Mouse (Mus musculus): ENCODE data around the gene Dexi. TPM values are rescaled to one million over a fixed set of nuclear protein-coding genes. Genes with fewer than 3 reads are reported as not detected.

Dexi gene
- polyA plus RNA-seq, 1 experiment from 2014 or later, result 3.5 TPM

GRCm38 (mm10) chr16:10567153-10567552 is 24.3 kb upstream of the Dexi start:
- Histone ChIP-seq H3K4me3 (replicated peaks) (no peak overlapping the region), H3K36me3 (peaks cover 9% of the 10 kb centered on the region), H3K4me2 (no peak overlapping the region), H3K4me1 (replicated peaks) (no peaks in the 10 kb centered on the region), H3K27ac (no peak overlapping the region), H3K27me3 (no peaks in the 10 kb centered on the region), H3K9me3 (replicated peaks) (no peaks in the 10 kb centered on the region), H3K9ac (no peak overlapping the region)
- 77% methylated on average over 4 of the region's 4 CpGs for WGBS (ENCODE audit: insufficient replicate concordance)
- ATAC-seq (ENCODE audit: low read depth) (no peak), DNase-seq (no peak)

- H3K36me3 ChIP-seq, result peaks cover 10% of the 10 kb centered on the region; the same call in 1 of the 2 replicates
- H3K27me3 ChIP-seq, result no peaks in the 10 kb centered on the region
- H3K9ac ChIP-seq, result no peak overlapping the region
- WGBS (ENCODE audit: insufficient replicate concordance), result 34% methylated on average over 4 of the region's 4 CpGs
- no peaks in the 10 kb centered on the region for H3K4me1 ChIP-seq (replicated peaks)
- no peaks in the 10 kb centered on the region for H3K9me3 ChIP-seq (replicated peaks)
- H3K27ac ChIP-seq, result no peak overlapping the region
- DNase-seq (peak; percentile 48), ATAC-seq (ENCODE audit: low read depth) (peak; percentile 48; the same call in 1 of the 2 replicates)
- H3K4me3 ChIP-seq (replicated peaks), result no peak overlapping the region
- no peak overlapping the region for H3K4me2 ChIP-seq
These were observed 22.5 kb upstream of the Dexi start for GRCm38 (mm10) chr16:10565278-10565885.

DNA sequence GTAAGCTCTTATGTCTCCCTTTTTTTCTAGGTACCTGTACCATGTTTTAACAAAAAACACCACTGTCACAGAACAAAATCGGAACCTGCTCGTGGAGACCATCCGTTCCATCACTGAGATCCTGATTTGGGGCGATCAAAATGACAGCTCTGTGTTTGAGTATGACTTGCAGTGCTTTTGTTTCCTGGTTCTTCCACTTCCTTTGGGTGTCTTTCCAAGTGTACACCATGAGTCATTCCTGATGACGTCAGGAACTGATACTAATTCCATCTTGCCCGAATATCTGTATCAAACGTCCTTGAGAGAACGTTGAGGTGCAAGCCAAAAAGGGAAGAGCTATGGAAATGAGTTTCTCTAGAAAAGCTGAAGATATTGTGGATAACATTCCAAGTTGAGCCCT is 17.1 kb upstream of the Dexi start:
- 79% methylated on average over 8 of the region's 8 CpGs for WGBS (ENCODE audit: insufficient replicate concordance)

GRCm38 (mm10) chr16:10553858-10554257 is 11.0 kb upstream of the Dexi start:
- Histone ChIP-seq H3K4me1 (replicated peaks) (no peaks in the 10 kb centered on the region), H3K4me3 (replicated peaks) (no peak overlapping the region), H3K36me3 (no peaks in the 10 kb centered on the region), H3K9ac (no peak overlapping the region), H3K4me2 (no peak overlapping the region), H3K27ac (no peak overlapping the region), H3K9me3 (replicated peaks) (no peaks in the 10 kb centered on the region), H3K27me3 (no peaks in the 10 kb centered on the region)
- no peak for DNase-seq
- WGBS (ENCODE audit: insufficient replicate concordance), result 34% methylated on average over 2 of the region's 2 CpGs
- no peak for ATAC-seq (ENCODE audit: low read depth)

More for the DNA sequence above, 17.1 kb upstream of the Dexi start:
- no peak overlapping the region for H3K9ac ChIP-seq
- ATAC-seq (ENCODE audit: low read depth) (no peak), DNase-seq (no peak)
- no peaks in the 10 kb centered on the region for H3K4me1 ChIP-seq (replicated peaks)
- no peak overlapping the region for H3K4me2 ChIP-seq
- no peak overlapping the region for H3K4me3 ChIP-seq (replicated peaks)
- no peaks in the 10 kb centered on the region for H3K27me3 ChIP-seq
- H3K9me3 ChIP-seq (replicated peaks), result no peaks in the 10 kb centered on the region
- peaks cover 10% of the 10 kb centered on the region; the same call in 1 of the 2 replicates for H3K36me3 ChIP-seq
- no peak overlapping the region for H3K27ac ChIP-seq

DNA sequence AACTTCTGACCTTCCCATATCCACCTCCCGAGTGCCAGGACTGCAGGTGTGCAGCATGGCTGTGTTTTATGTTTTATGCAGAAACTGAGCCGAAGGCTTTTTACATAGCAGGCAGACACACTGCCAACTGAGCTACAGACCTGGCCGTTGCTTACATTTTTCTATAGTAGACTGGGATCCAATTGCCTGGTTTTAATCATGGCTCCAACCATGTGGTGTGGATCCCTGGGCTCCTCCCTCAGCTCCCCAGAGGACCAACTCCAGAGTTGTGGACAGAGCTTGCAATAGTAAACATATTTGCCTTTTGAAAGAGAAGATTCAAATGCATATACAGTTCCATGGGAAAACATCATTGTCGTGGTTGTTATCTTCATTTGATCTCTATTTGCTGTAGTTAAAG is 8.7 kb upstream of the Dexi start:
- 66% methylated on average over 4 of the region's 4 CpGs for WGBS (ENCODE audit: insufficient replicate concordance)
- H3K9ac ChIP-seq, result no peak overlapping the region
- H3K27ac ChIP-seq, result no peak overlapping the region

DNA sequence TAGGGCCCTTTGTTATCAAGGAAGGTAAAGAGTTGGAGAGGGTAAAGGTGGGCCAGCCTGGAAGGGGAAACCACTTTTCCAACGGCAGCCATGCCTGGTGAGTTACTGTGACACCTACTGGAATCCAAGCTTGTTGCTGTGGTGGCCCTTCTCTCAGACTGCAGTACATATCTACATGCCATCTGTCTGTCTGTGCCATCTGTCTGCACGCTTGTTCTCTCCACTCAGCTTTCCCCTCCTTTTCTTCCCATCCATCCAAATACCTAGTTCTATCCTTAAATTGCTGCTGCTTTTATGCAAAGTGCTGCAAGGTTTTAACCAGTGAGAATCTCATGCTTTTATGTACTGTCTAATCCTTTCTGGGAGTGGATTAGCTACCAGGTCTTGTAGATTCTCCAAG is 6.7 kb upstream of the Dexi start:
- ATAC-seq (ENCODE audit: low read depth), result no peak
- Histone ChIP-seq H3K9me3 (replicated peaks) (no peaks in the 10 kb centered on the region), H3K4me3 (replicated peaks) (no peak overlapping the region), H3K27ac (no peak overlapping the region), H3K36me3 (no peaks in the 10 kb centered on the region), H3K4me2 (no peak overlapping the region), H3K9ac (no peak overlapping the region), H3K27me3 (no peaks in the 10 kb centered on the region), H3K4me1 (replicated peaks) (peaks cover 18% of the 10 kb centered on the region)
- no peak for DNase-seq
- WGBS (ENCODE audit: insufficient replicate concordance), result 69% methylated on average over 2 of the region's 2 CpGs

More for the DNA sequence above, 8.7 kb upstream of the Dexi start:
- Histone ChIP-seq H3K9me3 (replicated peaks) (no peaks in the 10 kb centered on the region), H3K36me3 (no peaks in the 10 kb centered on the region), H3K27me3 (no peaks in the 10 kb centered on the region), H3K4me3 (replicated peaks) (no peak overlapping the region), H3K4me1 (replicated peaks) (peaks cover 7% of the 10 kb centered on the region), H3K4me2 (no peak overlapping the region)
- ATAC-seq (ENCODE audit: low read depth), result no peak
- no peak for DNase-seq

DNA sequence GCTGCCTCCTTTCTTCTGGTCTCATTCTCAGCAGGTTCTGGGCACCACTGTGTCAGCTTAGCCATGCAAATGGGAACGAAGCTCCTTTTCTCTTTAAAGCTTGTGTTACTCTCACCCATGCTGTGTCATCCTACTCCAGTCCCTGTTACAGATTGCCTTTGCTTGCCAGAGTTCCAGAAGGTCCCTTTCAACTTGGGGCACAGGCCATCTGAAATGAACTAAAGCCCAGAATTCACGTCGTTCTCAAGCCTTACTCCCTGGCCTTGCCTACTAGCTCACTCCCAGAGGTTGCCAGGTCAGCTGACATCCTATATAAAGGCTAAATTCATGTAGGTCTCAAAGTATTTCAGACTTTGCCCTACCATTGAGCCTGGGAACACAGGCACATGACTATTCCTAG is 6.1 kb upstream of the Dexi start:
- DNase-seq (no peak), ATAC-seq (ENCODE audit: low read depth) (no peak)
- H3K4me1 ChIP-seq (replicated peaks), result peaks cover 24% of the 10 kb centered on the region
- H3K27me3 ChIP-seq, result no peaks in the 10 kb centered on the region
- no peak overlapping the region for H3K27ac ChIP-seq
- no peak overlapping the region for H3K4me3 ChIP-seq (replicated peaks)
- 60% methylated on average over 3 of the region's 3 CpGs for WGBS (ENCODE audit: insufficient replicate concordance)
- H3K36me3 ChIP-seq, result no peaks in the 10 kb centered on the region
- no peaks in the 10 kb centered on the region for H3K9me3 ChIP-seq (replicated peaks)
- no peak overlapping the region for H3K4me2 ChIP-seq
- no peak overlapping the region for H3K9ac ChIP-seq

GRCm38 (mm10) chr16:10546865-10547264 is 4.0 kb upstream of the Dexi start:
- no peak for ATAC-seq (ENCODE audit: low read depth)
- peak overlapping the region; percentile 84 for H3K4me2 ChIP-seq

GRCm38 (mm10) chr16:10544995-10545622 is 2.3 kb upstream of the Dexi start, which contains the start of gene Clec16a:
Clec16a (plus strand) TSS chr16:10545339.
- Histone ChIP-seq H3K9me3 (replicated peaks) (no peaks in the 10 kb centered on the region), H3K4me2 (peak within 1 kb of the TSS; percentile 84), H3K27me3 (no peaks in the 10 kb centered on the region), H3K4me1 (replicated peaks) (peaks cover 58% of the 10 kb centered on the region), H3K27ac (peak within 1 kb of the TSS; percentile 36; the same call in 1 of the 2 replicates), H3K9ac (peak within 1 kb of the TSS; percentile 89), H3K36me3 (no peaks in the 10 kb centered on the region), H3K4me3 (replicated peaks) (peak within 1 kb of the TSS; percentile 84)
- WGBS (ENCODE audit: insufficient replicate concordance), result under 1% methylated on average over 58 of the region's 58 CpGs
- peak; percentile 94 for DNase-seq
- peak; percentile 85 for ATAC-seq (ENCODE audit: low read depth)

More at GRCm38 (mm10) chr16:10546865-10547264, 4.0 kb upstream of the Dexi start:
- H3K27ac ChIP-seq, result no peak overlapping the region
- H3K9ac ChIP-seq, result peak overlapping the region; percentile 89; the same call in 1 of the 2 replicates
- H3K4me3 ChIP-seq (replicated peaks), result peak overlapping the region; percentile 1; the same call in 1 of the 2 replicates
- H3K9me3 ChIP-seq (replicated peaks), result no peaks in the 10 kb centered on the region
- peaks cover 41% of the 10 kb centered on the region for H3K4me1 ChIP-seq (replicated peaks)
- no peaks in the 10 kb centered on the region for H3K27me3 ChIP-seq
- no peak for DNase-seq
- no peaks in the 10 kb centered on the region for H3K36me3 ChIP-seq
- 64% methylated on average over 3 of the region's 3 CpGs for WGBS (ENCODE audit: insufficient replicate concordance)

GRCm38 (mm10) chr16:10542266-10542665 is 588 bp downstream of the Dexi start:
- H3K4me3 ChIP-seq (replicated peaks), result peak overlapping the region; percentile 83
- H3K9ac ChIP-seq, result peak overlapping the region; percentile 88
- H3K9me3 ChIP-seq (replicated peaks), result no peaks in the 10 kb centered on the region
- ATAC-seq (ENCODE audit: low read depth) (no peak), DNase-seq (no peak)
- peak overlapping the region; percentile 100 for H3K4me2 ChIP-seq
- H3K27me3 ChIP-seq, result no peaks in the 10 kb centered on the region
- peaks cover 59% of the 10 kb centered on the region for H3K4me1 ChIP-seq (replicated peaks)
- 11% methylated on average over 22 of the region's 22 CpGs for WGBS (ENCODE audit: insufficient replicate concordance)
- peak overlapping the region; percentile 68 for H3K27ac ChIP-seq
- no peaks in the 10 kb centered on the region for H3K36me3 ChIP-seq

DNA sequence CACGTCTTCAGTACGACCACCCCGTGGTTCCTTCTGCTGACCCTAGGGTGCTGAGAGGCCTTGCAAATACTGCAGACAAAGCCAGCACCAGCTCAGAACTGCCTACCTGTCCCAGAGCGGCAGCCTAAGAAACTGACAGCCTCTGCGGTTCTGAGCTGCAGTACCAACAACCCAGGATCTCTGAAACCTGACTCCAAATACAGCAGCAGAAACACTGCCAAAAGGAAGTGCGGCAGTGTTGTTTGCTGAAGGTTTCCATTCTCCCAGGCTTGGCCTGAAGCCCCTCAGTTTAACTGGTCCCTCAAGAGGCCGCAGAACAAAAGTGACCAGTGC is 1.3 kb downstream of the Dexi start:
- H3K9me3 ChIP-seq (replicated peaks), result no peaks in the 10 kb centered on the region
- peak overlapping the region; percentile 83 for H3K4me3 ChIP-seq (replicated peaks)
- no peaks in the 10 kb centered on the region for H3K36me3 ChIP-seq
- H3K4me1 ChIP-seq (replicated peaks), result peaks cover 55% of the 10 kb centered on the region
- no peak overlapping the region for H3K27ac ChIP-seq
- peak overlapping the region; percentile 88 for H3K9ac ChIP-seq
- no peak for DNase-seq
- no peak for ATAC-seq (ENCODE audit: low read depth)
- H3K4me2 ChIP-seq, result peak overlapping the region; percentile 100
- no peaks in the 10 kb centered on the region for H3K27me3 ChIP-seq
- 43% methylated on average over 7 of the region's 7 CpGs for WGBS (ENCODE audit: insufficient replicate concordance)
